Mouse (Mus musculus): Measurements from ENCODE around the gene Paox.

Paox gene

GRCm38 (mm10) chr7:140179176-140179575, 63.6 kb downstream of the Paox start:
- DNase-seq, result no peak

GRCm38 (mm10) chr7:140180692-140181091, 65.1 kb downstream of the Paox start:
- no peak for DNase-seq

- no peak for DNase-seq
These were observed 68.6 kb downstream of the Paox start for GRCm38 (mm10) chr7:140184206-140184605.
